Mouse (Mus musculus) gastrocnemius, adult 8-10 months (tissue): Measurements from ENCODE around the gene Gm21974. TPM values are rescaled to one million over a fixed set of nuclear protein-coding genes. Genes with fewer than 3 reads are reported as not detected.
"Not testable (repeated sequence)": the region's sequence is repeated elsewhere in the genome, so short reads cannot be mapped to it uniquely, and the experiment has no call there.

ENCODE experiments used
- DNase-seq, 2 experiments: peaks; one replicate each; pipeline ENCODE4 v3.0.0; 2022; ENCODE audit warnings: low spot score in 2 of 2
- total RNA-seq, 4 experiments: library from RNA; stranded (reverse); gene quantifications; 2 replicates each; pipeline ENCODE4 v1.2.4; 2022

Gene Gm21974
- total RNA-seq, 4 experiments from 2014 or later: not detected

DNA sequence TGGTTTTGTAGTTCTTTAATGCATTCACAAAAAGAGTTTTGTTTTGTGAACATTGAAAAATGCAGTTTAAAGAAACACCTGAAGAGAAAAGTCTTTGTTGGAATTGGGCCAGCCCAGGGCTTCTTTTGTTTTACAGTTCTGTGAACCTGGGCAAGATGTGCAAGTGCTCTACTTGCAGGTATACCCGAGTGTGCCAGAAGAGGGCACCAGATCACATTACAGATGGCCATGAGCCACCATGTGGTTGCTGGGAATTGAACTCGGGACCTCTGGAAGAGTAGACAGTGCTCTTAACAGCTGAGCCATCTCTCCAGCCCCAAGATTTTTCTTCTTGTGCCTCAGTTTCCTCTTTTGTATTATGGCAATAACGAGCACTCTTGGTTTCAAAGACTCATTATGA is 22.9 kb upstream of the Gm21974 start:
- DNase-seq: no peak

DNA sequence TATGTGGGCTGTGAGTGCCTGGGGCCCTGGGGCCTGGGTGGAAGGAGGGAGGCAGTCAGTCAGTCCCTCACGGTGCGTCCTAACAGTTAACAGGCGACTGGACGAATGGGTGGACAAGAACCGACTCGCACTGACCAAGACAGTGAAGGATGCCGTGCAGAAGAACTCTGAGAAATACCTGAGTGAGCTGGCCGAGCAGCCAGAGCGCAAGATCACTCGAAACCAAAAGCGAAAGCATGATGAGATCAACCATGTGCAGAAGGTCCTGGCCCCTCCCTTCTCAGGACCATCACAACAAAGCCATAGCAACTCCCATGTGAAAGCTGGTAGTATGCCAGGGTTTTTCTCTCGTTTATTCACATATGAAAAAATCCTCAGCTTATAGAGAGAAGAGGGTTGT is 20.0 kb upstream of the Gm21974 start:
- DNase-seq: no peak

DNA sequence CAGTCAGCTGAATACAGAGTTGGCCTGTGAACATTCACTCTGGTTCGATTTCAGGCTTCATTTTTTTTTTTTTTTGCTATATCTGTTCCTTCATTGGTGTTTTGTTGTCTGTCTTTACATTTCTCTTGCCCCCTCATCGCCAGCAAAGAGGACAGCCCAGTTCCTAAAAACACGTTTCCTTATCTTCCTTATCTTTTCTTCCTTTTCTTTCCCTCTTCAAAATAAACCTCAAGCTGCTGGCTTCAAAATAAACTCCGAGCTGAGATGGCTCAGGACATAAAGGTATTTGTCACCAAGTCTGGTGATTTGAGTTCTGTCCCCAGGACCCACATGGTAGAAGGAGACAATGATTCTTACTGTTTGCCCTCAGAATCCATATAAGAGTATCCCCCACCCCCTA is 17.7 kb upstream of the Gm21974 start:
- DNase-seq: no peak

DNA sequence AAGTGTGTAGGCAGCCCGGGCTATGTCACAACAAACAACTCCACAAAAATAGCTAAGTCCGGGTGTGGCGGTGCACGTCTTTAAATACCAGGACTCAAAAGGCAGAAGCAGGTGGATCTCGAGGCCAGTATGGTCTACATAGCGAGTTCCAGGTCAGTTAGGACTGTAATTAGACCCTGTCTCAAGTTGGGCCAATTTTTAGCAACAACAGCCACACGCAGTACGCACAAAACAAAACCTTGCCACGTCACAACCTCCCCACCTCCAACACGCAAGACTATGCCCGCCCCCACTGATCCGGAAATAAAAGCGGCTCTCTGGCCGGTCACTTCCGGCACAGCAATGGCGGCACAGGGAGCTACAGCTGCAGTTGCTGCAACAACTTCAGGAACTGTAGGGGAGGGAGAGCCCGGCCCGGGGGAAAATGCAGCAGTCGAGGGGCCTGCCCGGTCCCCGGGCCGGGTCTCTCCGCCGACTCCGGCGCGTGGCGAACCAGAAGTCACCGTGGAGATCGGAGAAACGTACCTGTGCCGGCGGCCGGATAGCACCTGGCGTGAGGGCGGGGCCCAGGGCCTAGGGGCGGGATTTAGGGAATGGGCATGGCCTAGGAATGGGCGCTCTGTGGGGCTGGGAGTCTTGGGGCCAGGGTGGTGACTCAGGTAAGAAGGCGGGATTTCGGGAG is 17.1 kb upstream of the Gm21974 start, which contains the start of gene Kat8:
Gene Kat8, plus strand, starts transcription at position 327 of the 682 bp plus-strand sequence.
- peak; percentile 73 to 78 for DNase-seq

DNA sequence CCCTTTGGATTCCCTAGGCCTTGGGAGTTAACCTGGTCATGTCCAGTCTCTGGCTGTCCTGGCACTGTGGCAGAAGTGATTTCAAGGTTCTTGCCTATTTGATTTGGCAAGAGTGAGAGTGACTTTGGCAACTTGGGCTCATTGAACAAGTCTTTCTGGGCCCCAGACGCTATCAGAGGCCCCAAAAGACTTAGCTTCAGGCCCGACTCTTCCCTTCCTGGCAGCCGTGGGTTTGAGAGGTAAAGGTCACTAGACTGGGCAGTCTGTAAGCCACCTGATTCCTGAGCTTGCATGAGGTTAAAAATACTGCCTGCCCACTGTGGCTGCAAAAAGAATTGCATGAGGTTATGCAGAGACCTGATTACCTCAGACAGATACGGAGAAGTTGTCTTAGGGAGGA is 13.4 kb upstream of the Gm21974 start:
- peak; percentile 29 to 61 for DNase-seq

DNA sequence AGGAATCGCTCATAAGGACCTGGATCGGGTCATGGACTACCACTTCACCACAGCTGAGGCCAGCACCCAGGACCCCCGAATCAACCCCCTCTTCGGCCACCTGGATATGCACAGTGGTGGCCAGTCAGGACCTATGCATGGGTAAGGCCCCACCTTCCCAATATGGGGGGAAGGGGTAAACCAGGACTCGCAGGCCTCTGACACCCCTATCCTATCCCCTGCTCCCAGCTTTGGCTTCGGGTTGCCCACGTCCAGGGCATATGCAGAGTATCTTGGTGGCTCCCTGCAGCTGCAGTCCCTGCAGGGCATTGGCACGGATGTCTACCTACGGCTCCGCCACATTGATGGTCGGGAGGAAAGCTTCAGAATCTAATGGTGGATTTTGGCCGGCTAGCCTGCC is 12.7 kb upstream of the Gm21974 start:
- no peak for DNase-seq

DNA sequence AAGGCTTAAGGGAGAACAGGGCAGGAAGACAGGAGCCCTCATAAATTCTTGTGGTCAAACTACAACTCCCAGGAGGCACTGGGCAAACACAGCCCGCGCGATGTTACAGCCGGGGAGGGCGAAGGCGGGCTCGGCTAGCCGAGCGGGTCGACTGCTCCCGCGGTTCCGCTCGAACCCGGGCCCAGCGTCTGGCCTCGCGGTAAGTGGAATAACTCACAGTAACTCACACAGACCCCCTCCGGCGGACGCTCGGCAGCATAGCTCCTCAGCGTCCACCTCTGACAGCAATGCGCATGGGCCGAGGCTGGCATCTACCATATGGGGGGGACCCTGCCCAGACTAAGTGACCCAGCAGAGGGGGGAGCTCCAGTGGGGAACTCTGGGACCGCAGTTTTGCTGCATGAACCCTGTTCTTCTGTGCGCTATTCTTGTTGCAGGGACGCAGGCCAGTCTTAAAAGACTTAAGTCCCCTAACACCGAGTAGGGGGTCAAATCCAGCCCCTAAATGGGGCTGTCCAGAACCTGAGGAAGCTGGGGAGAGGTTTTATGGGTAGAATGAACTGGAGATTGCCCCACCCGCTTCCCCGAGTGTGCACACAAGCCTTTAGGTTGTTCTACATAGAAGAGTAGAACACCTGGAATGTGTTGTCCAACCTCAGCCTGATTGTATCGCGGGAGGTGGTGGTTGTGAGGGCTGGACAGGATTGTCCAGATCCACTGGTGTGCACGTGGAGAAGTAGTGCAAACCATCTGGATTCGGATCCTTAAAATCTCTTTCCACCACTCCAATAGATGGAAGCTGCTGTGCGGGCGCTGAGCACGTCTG is 8.9 kb upstream of the Gm21974 start, which contains the start of gene Bckdk:
Gene Bckdk, plus strand, starts transcription at position 112 of the 826 bp plus-strand sequence.
- DNase-seq: peak; percentile 61 to 68

DNA sequence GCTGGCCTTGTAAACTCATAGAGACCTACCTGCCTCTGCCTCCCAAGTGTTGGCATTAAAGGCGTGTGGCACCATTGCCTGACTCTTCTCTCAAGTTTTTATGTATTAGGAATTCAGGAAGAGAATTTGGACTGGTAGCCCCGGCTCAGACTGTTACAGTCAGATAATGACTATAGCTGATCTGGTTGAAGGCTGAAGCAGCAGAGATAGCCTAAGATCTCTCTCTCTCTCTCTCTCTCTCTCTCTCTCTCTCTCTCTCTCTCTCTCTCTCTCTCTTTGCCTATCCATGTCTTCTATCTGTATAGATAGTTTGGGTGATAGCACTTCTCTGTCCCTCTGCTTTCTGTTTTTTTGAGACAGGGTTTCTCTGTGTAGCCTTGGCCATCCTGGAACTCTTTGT is 6.5 kb upstream of the Gm21974 start:
- no peak for DNase-seq

DNA sequence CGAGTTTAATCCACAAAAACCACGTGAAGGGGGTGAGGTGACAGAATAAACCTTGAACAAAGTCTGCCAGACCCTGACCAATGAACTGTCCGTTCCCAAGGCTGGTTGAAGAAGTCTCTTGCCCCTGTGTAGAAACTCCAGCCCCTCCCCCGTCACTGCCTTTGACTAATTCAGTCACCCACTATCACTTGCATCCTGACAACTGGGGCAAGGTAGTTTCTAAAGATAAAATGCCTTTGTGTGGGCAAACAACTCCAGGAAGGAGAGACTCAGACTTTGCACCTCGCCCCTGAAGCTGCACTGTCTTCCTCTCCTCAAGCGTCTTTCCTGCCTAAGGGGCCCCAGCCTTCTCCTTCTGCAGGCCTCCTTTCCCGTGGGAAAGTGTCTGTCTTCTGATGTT is 4.7 kb upstream of the Gm21974 start:
- no peak for DNase-seq

DNA sequence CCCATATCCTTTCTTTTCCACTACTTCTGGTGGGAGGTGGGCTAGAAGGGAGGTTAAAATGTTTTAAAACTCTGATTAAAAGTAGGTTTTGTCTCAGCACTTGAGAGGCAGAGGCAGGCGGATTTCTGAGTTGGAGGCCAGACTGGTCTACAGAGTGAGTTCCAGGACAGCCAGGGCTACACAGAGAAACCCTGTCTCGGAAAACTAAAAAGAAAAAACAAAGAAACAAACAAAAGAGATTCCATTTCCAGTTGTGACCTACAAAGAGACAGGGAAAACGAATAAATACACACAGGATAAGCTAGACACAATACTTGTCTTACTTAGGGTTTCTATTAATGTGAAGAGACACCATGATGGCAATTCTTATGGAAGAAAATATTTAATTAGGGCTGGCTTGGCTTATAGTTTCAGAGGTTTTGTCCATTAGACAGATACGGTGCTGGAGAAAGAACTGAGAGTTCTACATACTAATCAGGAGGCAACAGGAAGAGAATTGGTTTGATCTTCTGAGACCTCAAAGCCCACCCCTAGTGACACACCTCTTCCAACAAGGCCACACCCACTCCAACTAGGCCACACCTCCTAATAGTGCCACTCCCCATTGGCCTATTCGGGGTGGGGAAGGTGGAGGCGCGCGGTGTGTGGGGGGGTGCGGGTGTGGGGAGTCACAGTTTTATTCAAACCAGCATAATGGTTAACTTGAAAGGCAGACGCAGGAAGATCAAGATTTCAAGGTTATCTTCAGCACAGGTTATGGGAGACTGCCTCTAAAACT is 3.1 kb upstream of the Gm21974 start:
- DNase-seq: no peak

DNA sequence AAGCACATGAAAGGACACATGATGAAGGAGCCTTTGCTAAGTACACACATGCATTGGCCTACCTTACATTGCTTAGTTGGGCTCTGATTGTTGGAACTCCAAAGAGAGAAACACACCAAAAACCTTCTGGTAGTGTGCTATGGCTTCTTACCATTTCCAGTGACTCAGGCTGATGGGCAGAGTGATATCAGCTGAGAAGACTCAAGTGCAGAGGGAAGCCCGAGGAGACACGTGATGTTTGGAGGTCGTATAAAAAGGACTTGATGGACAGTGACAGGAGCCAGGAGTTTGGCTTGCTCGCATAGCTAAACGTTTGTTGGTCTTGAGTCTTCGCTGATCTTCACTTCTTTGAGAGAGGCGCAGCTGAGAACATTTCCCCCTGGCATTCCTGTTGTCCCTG is 2.3 kb upstream of the Gm21974 start:
- no peak for DNase-seq

DNA sequence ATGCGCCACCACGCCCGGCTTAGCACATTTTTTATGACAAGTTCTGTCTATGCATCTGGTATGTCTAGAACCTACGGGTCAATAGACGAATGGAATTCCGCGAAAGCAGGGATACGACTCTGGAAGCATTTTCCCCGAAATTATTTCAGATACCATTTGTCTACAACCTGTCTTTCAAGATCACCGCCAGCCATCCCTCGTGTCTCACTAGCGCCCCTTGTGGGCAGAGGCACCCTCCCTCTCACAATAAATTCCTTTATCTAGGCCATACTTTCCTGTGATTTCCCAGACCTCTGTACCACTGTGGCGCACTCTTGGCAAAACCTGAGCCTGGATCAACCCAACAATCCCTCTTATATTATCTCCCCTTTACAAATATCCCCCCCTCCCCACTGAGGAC is 1.1 kb upstream of the Gm21974 start:
- peak; percentile 37 to 57 for DNase-seq

DNA sequence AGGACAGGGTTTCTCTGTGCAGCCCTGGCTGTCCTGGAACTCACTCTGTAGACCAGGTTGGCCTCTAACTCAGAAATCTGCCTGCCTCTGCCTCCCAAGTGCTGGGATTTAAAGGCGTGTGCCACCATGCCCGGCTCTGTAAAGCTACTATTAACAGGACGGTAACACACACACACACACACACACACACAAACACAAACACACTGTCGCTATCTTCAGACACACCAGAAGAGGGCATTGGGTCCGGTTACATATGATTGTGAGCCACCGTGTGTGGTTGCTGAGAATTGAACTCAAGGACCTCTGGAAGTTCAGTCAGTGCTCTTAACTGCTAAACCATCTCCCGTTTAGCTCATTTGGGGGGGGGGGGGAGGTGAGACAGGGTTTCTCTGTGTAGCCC is 637 bp upstream of the Gm21974 start:
- DNase-seq: not testable (repeated sequence)

DNA sequence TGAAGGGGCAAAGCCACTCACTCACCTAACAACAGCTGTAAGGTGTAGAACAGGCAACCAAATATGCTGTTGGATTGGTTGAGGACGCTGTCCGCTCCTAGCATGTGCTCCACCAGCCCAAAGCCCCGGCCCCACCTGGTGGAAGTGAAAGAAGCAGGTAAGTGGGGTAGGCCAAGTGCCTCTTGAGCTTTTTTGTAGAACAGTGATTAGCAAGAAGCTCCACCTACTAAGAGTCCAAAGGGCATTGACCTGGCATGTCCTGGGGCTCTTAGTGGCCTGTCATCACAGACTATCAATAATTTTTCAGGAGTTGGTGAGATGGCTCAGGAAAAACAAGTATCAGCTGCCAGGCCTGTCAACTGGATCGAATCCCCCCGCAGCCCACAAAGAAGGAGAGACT is 774 bp downstream of the Gm21974 start:
- no peak for DNase-seq

DNA sequence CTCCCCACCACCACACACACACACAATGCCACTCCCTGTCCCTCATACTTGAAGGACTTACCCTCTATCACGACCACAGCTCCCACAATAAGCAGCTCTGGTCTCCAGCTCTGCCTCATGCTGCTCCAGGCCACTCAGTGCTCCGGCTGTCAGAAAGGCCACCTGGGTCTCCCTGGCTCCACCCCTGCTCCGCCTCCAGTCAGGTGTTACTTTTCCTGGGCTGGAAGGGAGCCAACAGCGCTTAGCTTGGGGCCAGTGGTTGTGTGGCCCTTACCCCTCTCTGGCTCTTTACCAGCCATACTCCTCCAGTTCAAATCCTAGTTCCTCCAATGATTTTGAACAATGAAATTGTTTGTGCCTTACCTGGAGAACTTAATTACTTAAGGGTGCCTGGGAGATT is 4.5 kb downstream of the Gm21974 start, which contains the start of gene Prss53:
Gene Prss53, minus strand, starts transcription at position 173 of the 400 bp plus-strand sequence.
- DNase-seq: no peak

DNA sequence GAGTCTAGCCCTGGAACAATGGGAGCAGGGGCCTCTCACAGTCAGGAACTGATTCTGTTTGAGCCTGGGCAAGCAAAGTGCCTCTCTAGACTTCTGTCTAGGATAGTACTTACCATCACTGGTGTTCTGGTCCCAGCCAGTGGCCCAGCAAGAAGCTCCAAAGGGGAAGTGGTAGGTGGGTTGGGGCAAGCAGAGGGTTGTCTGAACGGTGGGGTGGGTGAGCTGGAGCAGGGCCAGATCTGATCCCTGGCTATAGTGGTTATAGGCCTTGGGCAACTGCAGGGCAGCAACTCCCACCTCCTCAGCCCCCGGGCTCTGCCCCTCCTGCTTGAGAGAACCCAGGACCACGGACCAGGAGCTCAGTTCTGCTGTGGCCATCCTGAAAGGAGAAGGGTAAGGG is 6.4 kb downstream of the Gm21974 start:
- DNase-seq: no peak

DNA sequence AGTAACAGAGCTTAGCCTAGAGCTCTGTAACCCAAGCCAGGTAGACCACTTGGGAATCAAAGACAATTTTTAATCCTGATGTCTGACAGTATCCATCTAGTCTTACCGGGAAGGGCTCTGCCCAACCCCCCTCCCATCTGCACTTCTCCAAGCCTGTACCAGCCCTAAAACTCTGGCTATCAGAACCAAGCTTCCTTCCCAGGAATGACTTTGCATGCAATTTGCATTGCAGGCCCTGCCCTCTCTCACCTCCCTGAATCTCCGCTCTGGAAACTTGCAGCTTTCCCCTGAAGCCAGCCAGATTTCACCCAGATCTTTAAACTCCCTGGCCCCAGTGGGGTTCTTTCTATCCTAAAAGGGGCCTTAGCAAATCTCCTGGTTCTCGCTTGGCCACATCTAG is 7.5 kb downstream of the Gm21974 start:
- no peak for DNase-seq

DNA sequence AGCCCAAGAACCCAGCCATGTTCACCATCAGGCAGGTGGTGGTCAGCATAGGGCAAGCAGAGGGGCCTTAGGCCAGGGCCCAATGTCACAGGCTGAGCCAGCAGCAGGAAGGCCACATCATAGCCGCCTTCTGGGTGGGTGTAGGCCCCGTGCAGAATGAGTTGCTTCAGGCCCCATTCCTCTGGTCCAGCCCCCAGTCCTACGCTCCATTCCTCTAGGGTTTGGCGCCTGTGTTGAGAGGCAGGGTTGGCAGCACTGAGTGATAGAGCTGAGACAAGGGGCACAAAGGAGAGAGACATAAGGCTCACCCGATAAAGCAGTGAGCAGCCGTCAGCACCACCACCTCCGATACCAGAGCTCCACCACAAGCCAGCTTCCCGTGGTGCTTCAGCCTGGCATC is 8.1 kb downstream of the Gm21974 start:
- DNase-seq: no peak

DNA sequence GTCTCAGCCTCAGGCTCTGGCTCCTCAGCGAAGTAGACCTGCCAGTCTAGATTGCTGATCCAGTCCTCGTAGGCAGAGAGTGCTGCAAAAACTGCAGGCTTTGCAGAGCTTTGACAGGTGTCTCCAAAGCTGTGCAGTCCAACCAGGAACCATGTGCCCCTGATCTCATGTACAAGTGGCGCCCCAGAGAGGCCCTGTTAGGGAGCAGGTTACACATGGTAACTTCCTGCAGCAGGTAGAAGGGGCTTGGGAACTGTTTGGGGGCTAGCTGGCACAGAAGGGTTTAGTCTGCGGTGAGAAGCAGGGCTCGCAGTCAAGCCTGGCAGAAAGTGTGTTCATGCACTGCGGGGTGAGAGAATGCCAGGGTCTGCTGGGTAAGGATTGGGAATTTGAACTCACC is 8.7 kb downstream of the Gm21974 start:
- DNase-seq: no peak

DNA sequence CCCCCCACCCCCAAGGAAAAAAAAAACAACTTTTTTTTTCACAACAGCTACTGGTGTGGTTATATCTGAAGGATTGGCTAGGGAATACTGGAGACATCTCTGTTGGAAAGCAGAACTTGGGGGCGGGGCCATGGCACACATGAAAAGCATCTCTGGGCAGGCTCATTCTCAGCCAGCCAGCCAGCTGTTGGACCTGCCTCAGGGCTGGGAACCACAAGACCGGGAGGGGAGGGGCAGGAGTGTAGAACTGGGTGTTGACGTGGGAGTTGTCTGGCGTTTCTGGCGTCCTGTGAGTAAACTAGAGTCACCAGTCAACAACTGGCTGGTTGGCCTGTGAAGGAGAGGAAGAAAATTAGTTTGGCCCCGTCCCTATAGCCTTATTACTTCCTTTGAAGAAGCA is 9.3 kb downstream of the Gm21974 start:
- peak; percentile 55 to 79 for DNase-seq

DNA sequence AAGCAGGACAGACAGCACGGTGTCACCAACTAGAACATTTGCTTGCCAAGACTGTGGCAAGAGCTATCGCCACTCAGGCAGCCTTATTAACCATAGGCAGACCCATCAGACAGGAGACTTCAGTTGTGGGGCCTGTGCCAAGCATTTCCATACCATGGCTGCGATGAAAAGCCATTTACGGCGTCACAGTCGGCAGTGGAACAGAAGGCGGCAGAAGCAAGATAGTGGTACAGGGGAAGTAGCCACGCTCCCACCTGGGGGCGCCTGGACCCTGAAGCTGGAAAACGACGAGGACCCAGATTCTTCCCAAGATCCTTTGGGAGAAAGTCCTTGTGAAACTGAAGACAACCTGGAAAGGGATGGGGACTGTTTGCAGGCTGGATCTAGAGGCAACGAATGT is 14.8 kb downstream of the Gm21974 start:
- no peak for DNase-seq

DNA sequence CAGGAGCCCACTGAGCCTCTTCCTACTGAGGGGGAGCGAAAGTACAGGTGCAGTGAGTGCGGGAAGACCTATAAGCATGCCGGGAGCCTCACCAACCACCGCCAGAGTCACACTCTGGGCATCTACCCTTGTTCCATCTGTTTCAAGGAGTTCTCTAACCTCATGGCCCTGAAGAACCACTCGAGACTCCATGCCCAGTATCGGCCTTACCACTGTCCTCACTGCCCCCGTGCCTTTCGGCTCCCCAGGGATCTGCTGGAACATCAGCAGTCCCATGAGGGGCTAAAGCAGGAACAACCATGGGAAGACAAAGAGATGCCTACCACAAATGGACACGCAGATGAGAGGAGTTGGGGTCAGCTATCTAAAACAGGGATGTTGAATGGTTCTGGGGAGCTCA is 16.0 kb downstream of the Gm21974 start:
- DNase-seq: no peak
